8 mouse cellular contexts compared by ENCODE assay signal in genomic region chr19:23143074-23143445, GRCm38 (mm10). TPM values are rescaled to one million over a fixed set of nuclear protein-coding genes. Genes with fewer than 3 reads are reported as not detected.
DNase-seq lines count a peak whose midpoint lies in the region; ATAC-seq and TF ChIP-seq lines count a peak whose summit lies in the region.

No protein-coding gene starts in this region.

- WGBS in heart, postnatal 0 days, result 71% methylated on average over 7 of the region's 7 CpGs
- 58% methylated on average over 7 of the region's 7 CpGs for WGBS in hindbrain, embryonic 10.5 days
- WGBS in macrophage (ENCODE audit: missing documents), result 74% methylated on average over 7 of the region's 7 CpGs

- H3K79me2 ChIP-seq in macrophage (ENCODE audit: inconsistent target), result no peaks in the 10 kb centered on the region; the same call in 1 of the 2 replicates

- H3K9me3 ChIP-seq in heart, postnatal 0 days (replicated peaks; ENCODE audit: control insufficient read depth, low read length), result no peaks in the 10 kb centered on the region
- H3K9me3 ChIP-seq in G1E (replicated peaks), result no peaks in the 10 kb centered on the region
- H3K9me3 ChIP-seq in hindbrain, embryonic 10.5 days, result no peaks in the 10 kb centered on the region

- H3K36me3 ChIP-seq in heart, postnatal 0 days (replicated peaks; ENCODE audit: control insufficient read depth, insufficient read depth, low read length), result no peaks in the 10 kb centered on the region
- H3K36me3 ChIP-seq in G1E (replicated peaks) (peaks cover 38% of the 10 kb centered on the region), macrophage (ENCODE audit: inconsistent target) (no peaks in the 10 kb centered on the region)
- no peaks in the 10 kb centered on the region for H3K36me3 ChIP-seq in hindbrain, embryonic 10.5 days

- peak overlapping the region; percentile 99 for H3K27ac ChIP-seq in heart, postnatal 0 days (ENCODE audit: low read depth)
- no peak overlapping the region for H3K27ac ChIP-seq in hindbrain, embryonic 10.5 days
- H3K27ac ChIP-seq in macrophage, result no peak overlapping the region

- no peak for DNase-seq in heart, postnatal 0 days (ENCODE audit: low spot score)
- no peak for DNase-seq in heart, adult 8-10 months (ENCODE audit: low spot score)
- DNase-seq in G1E (ENCODE audit: low spot score), result no peak
- no peak for DNase-seq in hindbrain, embryonic 10.5 days (ENCODE audit: low spot score)
- no peak for DNase-seq in thymus, adult 18-20 months
- no peak for DNase-seq in retina, postnatal 1 day

- H3K27me3 ChIP-seq in heart, postnatal 0 days (ENCODE audit: control insufficient read depth, insufficient read depth, low read length), result no peaks in the 10 kb centered on the region
- no peaks in the 10 kb centered on the region for H3K27me3 ChIP-seq in G1E (ENCODE audit: insufficient read depth, low read length)
- H3K27me3 ChIP-seq in hindbrain, embryonic 10.5 days (ENCODE audit: insufficient read depth, poor library complexity, severe bottlenecking), result peaks cover 54% of the 10 kb centered on the region

- TF ChIP-seq EP300 in heart, postnatal 0 days (IDR thresholded peaks at IDR 0.05; ENCODE audit: low read depth), result no peak

- H3K4me2 ChIP-seq in heart, postnatal 0 days (ENCODE audit: low read depth, low read length), result peak overlapping the region; percentile 97

- H3K9ac ChIP-seq in heart, postnatal 0 days (replicated peaks; ENCODE audit: low read depth, low read length), result peak overlapping the region; percentile 90

- H3K4me3 ChIP-seq in heart, postnatal 0 days (ENCODE audit: low read depth, low read length), result peak overlapping the region; percentile 85
- H3K4me3 ChIP-seq in G1E (ENCODE audit: low read depth, low read length) (peak overlapping the region; percentile 93), macrophage (ENCODE audit: inconsistent target) (0 out of 2 replicates have a peak overlapping the region, but pooled peaks have one; percentile 41)
- H3K4me3 ChIP-seq in hindbrain, embryonic 10.5 days, result peak overlapping the region; percentile 66; the same call in 1 of the 2 replicates

- TF ChIP-seq CTCF in heart, postnatal 0 days (IDR thresholded peaks at IDR 0.05; ENCODE audit: low read depth), result no peak
- no peak for TF ChIP-seq CTCF in G1E (IDR thresholded peaks at IDR 0.05; ENCODE audit: low read depth, low read length)

- no peak for ATAC-seq in heart, postnatal 0 days (ENCODE audit: insufficient read depth, low read depth)
- no peak for ATAC-seq in G1E (ENCODE audit: extremely low read depth, insufficient number of reproducible peaks, low FRiP score, poor library complexity, severe bottlenecking)
- ATAC-seq in activated CD4-positive, CD25-positive, alpha-beta regulatory T cell, adult 4 months, result no peak

- H3K4me1 ChIP-seq in heart, postnatal 0 days (ENCODE audit: control insufficient read depth, insufficient read depth), result peaks cover 31% of the 10 kb centered on the region
- H3K4me1 ChIP-seq in G1E (ENCODE audit: insufficient read depth, low read depth, low read length), result peaks cover 52% of the 10 kb centered on the region
- H3K4me1 ChIP-seq in hindbrain, embryonic 10.5 days (replicated peaks), result peaks cover 32% of the 10 kb centered on the region

RNA-seq across cellular contexts. Expression of gene Klf9, which starts 2.0 kb away (rescaled TPM):
- total RNA-seq in heart, postnatal 0 days (2014; rRNA removed; ENCODE audit: low replicate concordance), result 35.1 and 71.5 TPM in 2 replicates
- polyA plus RNA-seq in heart, postnatal 0 days (2015; fragmentation: Nextera tagmentation; extraction: Ambion mirVana), result 14.4 and 16.5 TPM in 2 replicates
- total RNA-seq in heart, adult 8-10 months (2022), result 100 to 1,000 TPM in 3 of 4 experiments, 10 to 100 TPM in 1; 94.4 to 149 (median 104) TPM
- 70.7 and 71.1 TPM in 2 replicates for total RNA-seq in G1E (2014; fragmentation: Nextera tagmentation)
- total RNA-seq in G1E (2017), result 28.7 and 32.4 TPM in 2 replicates
- polyA plus RNA-seq in G1E (2012), result 21.1 and 21.2 TPM in 2 replicates
- 1.1 and 1.2 TPM in 2 replicates for polyA plus RNA-seq in hindbrain, embryonic 10.5 days (2016; fragmentation: Nextera tagmentation; extraction: Ambion mirVana)
- total RNA-seq in macrophage (2018; cell fraction: chromatin; rRNA removed), result 1 to 10 TPM in 15 of 26 experiments, under 1 TPM in 10, not detected in 1; 0.15 to 5.0 (median 1.1) TPM
- 1 to 10 TPM in 18 of 26 experiments, under 1 TPM in 8; 0.53 to 5.8 (median 2.2) TPM for total RNA-seq in macrophage (2018; cell fraction: cytosol; rRNA removed)
- 1 to 10 TPM in 19 of 26 experiments, under 1 TPM in 7; 0.55 to 6.4 (median 1.9) TPM for total RNA-seq in macrophage (2018; cell fraction: nucleus; rRNA removed)
- 1.3 to 3.5 TPM (median 2.7 TPM) in 3 replicates for polyA plus RNA-seq in macrophage (2018)
- polyA plus RNA-seq in activated CD4-positive, CD25-positive, alpha-beta regulatory T cell, adult 4 months (2017; shearing (Covaris generic)), result 1 to 10 TPM; 1.7 to 2.8 TPM

Comparison
In these comparisons a context has a peak if more than half of its experiments do, and no peak if none do; other contexts are left out.
1. H3K4me3 ChIP-seq: peak in every context shown above with its lines; median percentile 93 in G1E; 85 in heart, postnatal 0 days; 66 in hindbrain, embryonic 10.5 days; 41 in macrophage.